Mouse (Mus musculus) splenic B cell, adult 2 months (primary cell): ENCODE measurements around the gene Ski.

Experiments
- DNase-seq: peaks from one replicate; pipeline ENCODE4 v3.0.0-alpha.2; 2011; ENCODE audit warnings: low read depth, low spot score
- H3K27me3 ChIP-seq: 2 replicates; pipeline ENCODE4 v1.6.1; 2012; ENCODE audit warnings: mild to moderate bottlenecking, low read length, moderate library complexity, mixed read lengths; ENCODE audit not compliant: control insufficient read depth, poor library complexity, insufficient read depth, severe bottlenecking
- H3K36me3 ChIP-seq: 2 replicates; pipeline ENCODE4 v1.6.1; 2012; ENCODE audit warnings: mild to moderate bottlenecking, low read length, moderate library complexity, mixed read lengths; ENCODE audit not compliant: control insufficient read depth, poor library complexity, insufficient read depth, severe bottlenecking

The Ski gene

GRCm38 (mm10) chr4:155184248-155185070 lies 37.9 kb downstream of the Ski start:
- Histone ChIP-seq H3K27me3 (no peaks in the 10 kb centered on the region), H3K36me3 (no peaks in the 10 kb centered on the region)
- DNase-seq = no peak

GRCm38 (mm10) chr4:155183201-155183600 lies 39.2 kb downstream of the Ski start:
- DNase-seq = no peak
- Histone ChIP-seq H3K27me3 (no peaks in the 10 kb centered on the region), H3K36me3 (no peaks in the 10 kb centered on the region)

GRCm38 (mm10) chr4:155178981-155179512 lies 43.3 kb downstream of the Ski start:
- no peaks in the 10 kb centered on the region for H3K36me3 ChIP-seq
- DNase-seq = no peak
- H3K27me3 ChIP-seq = no peaks in the 10 kb centered on the region

GRCm38 (mm10) chr4:155178274-155178673 lies 44.1 kb downstream of the Ski start:
- H3K36me3 ChIP-seq = no peaks in the 10 kb centered on the region
- DNase-seq = peak; percentile 84
- no peaks in the 10 kb centered on the region for H3K27me3 ChIP-seq

- no peaks in the 10 kb centered on the region for H3K36me3 ChIP-seq
- DNase-seq = no peak
- no peaks in the 10 kb centered on the region for H3K27me3 ChIP-seq
These were observed 46.2 kb downstream of the Ski start for GRCm38 (mm10) chr4:155176210-155176609.

- no peaks in the 10 kb centered on the region for H3K36me3 ChIP-seq
- DNase-seq = no peak
- H3K27me3 ChIP-seq = no peaks in the 10 kb centered on the region
These were observed 48.3 kb downstream of the Ski start for GRCm38 (mm10) chr4:155173822-155174785.

- H3K36me3 ChIP-seq = no peaks in the 10 kb centered on the region
- no peaks in the 10 kb centered on the region for H3K27me3 ChIP-seq
- DNase-seq = no peak
These were observed 49.2 kb downstream of the Ski start for GRCm38 (mm10) chr4:155172909-155173821.

- Histone ChIP-seq H3K27me3 (no peaks in the 10 kb centered on the region), H3K36me3 (no peaks in the 10 kb centered on the region)
- DNase-seq = no peak
These were observed 50.3 kb downstream of the Ski start for GRCm38 (mm10) chr4:155171961-155172533.

GRCm38 (mm10) chr4:155170614-155171212 lies 51.7 kb downstream of the Ski start:
- no peak for DNase-seq
- H3K27me3 ChIP-seq = no peaks in the 10 kb centered on the region
- no peaks in the 10 kb centered on the region for H3K36me3 ChIP-seq

- Histone ChIP-seq H3K27me3 (no peaks in the 10 kb centered on the region), H3K36me3 (no peaks in the 10 kb centered on the region)
- no peak for DNase-seq
These were observed 53.5 kb downstream of the Ski start for GRCm38 (mm10) chr4:155168835-155169252.

GRCm38 (mm10) chr4:155165861-155166260 lies 56.5 kb downstream of the Ski start:
- Histone ChIP-seq H3K36me3 (no peaks in the 10 kb centered on the region), H3K27me3 (no peaks in the 10 kb centered on the region)
- no peak for DNase-seq

GRCm38 (mm10) chr4:155164550-155164949 lies 57.8 kb downstream of the Ski start:
- no peak for DNase-seq
- H3K36me3 ChIP-seq = 0 out of 2 replicates have a peak, but pooled peaks cover 2% of the 10 kb centered on the region
- H3K27me3 ChIP-seq = no peaks in the 10 kb centered on the region

GRCm38 (mm10) chr4:155163685-155164084 lies 58.7 kb downstream of the Ski start:
- Histone ChIP-seq H3K27me3 (no peaks in the 10 kb centered on the region), H3K36me3 (0 out of 2 replicates have a peak, but pooled peaks cover 2% of the 10 kb centered on the region)
- DNase-seq = peak; percentile 20
